Mouse (Mus musculus) liver, embryonic 13.5 days (tissue): ENCODE results near the gene Sirpb1b. TPM values are rescaled to one million over a fixed set of nuclear protein-coding genes. Genes with fewer than 3 reads are reported as not detected.
"Not testable (repeated sequence)": the region's sequence is repeated elsewhere in the genome, so short reads cannot be mapped to it uniquely, and the experiment has no call there.

Experiments used
- ATAC-seq: fragments of 200-750 bp; cut with Nextera tagmentation; 2 replicates; pipeline ENCODE4 v1.8.0; 2017; ENCODE audit warnings: low read depth, mild to moderate bottlenecking, moderate number of reproducible peaks, moderate library complexity
- DNase-seq: peaks from one replicate; pipeline ENCODE4 v3.0.0; 2022
- H3K27ac ChIP-seq: fragments of 300-500 bp; sonication (generic); 2 replicates; pipeline ENCODE4 v1.5.1; 2015; ENCODE audit warnings: moderate library complexity, mild to moderate bottlenecking, inconsistent platforms
- H3K27me3 ChIP-seq: fragments of 300-500 bp; sonication (generic); 2 replicates; pipeline ENCODE4 v1.6.1; 2015; ENCODE audit warnings: mild to moderate bottlenecking, inconsistent platforms
- H3K36me3 ChIP-seq: fragments of 300-500 bp; sonication (generic); 2 replicates; pipeline ENCODE4 v1.6.1; 2015; ENCODE audit warnings: mild to moderate bottlenecking, inconsistent platforms
- H3K4me1 ChIP-seq: fragments of 300-500 bp; sonication (generic); replicated peaks from 2 replicates; pipeline ENCODE4 v1.6.1; 2015; ENCODE audit warnings: inconsistent platforms
- H3K4me2 ChIP-seq: fragments of 300-500 bp; sonication (generic); 2 replicates; pipeline ENCODE4 v1.6.1; 2015; ENCODE audit warnings: inconsistent platforms, mild to moderate bottlenecking, moderate library complexity
- H3K4me3 ChIP-seq: fragments of 300-500 bp; sonication (generic); replicated peaks from 2 replicates; pipeline ENCODE4 v1.5.1; 2015; ENCODE audit warnings: mild to moderate bottlenecking, inconsistent platforms
- H3K9ac ChIP-seq: fragments of 300-500 bp; sonication (generic); 2 replicates; pipeline ENCODE4 v1.6.1; 2015; ENCODE audit warnings: mild to moderate bottlenecking, inconsistent platforms
- H3K9me3 ChIP-seq: fragments of 300-500 bp; sonication (generic); replicated peaks from 2 replicates; pipeline ENCODE4 v1.6.1; 2016; ENCODE audit warnings: inconsistent platforms
- WGBS: fragments of 180-500 bp; shearing (Covaris S2); methylation state at CpG from one replicate; pipeline ENCODE4 v1.1.7; 2015; ENCODE audit not compliant: insufficient replicate concordance; 5-methylcytosine and 5-hydroxymethylcytosine counted together
- polyA plus RNA-seq: library from polyadenylated mRNA; unstranded; fragments of >200 nt; fragmentation: Nextera tagmentation; extraction: Ambion mirVana; gene quantifications from 2 replicates; pipeline ENCODE4 v1.2.1, GENCODE M21; 2015

The Sirpb1b gene
- polyA plus RNA-seq = not detected in 2 replicates

DNA sequence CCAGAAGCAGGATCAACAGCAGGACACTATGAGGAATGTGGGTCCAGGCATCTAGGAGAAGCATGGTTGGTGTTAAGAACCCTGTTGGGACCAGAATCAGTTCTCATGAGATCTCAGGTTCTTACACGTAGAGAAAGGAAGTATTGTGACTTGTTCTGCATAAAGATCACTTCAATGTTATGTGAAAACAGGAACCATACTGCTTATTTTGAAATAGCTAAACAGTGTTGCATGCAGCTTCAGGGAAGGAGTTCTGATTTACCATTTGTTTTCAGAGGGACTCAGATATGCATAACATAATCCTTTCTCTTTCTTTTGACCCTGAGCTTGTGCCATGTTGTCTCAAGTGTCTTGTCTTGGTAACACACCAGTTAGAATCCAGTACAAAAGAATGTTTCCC is at the start of gene Sirpb1b:
Gene Sirpb1b, minus strand, starts transcription at position 179 of the 400 bp plus-strand sequence.
- H3K4me3 ChIP-seq, H3K4me2 ChIP-seq, H3K9me3 ChIP-seq, H3K36me3 ChIP-seq, H3K9ac ChIP-seq, DNase-seq, H3K27ac ChIP-seq, H3K4me1 ChIP-seq, H3K27me3 ChIP-seq, ATAC-seq: not testable (repeated sequence)
- 30% methylated on average over 1 of the region's 1 CpGs for WGBS

DNA sequence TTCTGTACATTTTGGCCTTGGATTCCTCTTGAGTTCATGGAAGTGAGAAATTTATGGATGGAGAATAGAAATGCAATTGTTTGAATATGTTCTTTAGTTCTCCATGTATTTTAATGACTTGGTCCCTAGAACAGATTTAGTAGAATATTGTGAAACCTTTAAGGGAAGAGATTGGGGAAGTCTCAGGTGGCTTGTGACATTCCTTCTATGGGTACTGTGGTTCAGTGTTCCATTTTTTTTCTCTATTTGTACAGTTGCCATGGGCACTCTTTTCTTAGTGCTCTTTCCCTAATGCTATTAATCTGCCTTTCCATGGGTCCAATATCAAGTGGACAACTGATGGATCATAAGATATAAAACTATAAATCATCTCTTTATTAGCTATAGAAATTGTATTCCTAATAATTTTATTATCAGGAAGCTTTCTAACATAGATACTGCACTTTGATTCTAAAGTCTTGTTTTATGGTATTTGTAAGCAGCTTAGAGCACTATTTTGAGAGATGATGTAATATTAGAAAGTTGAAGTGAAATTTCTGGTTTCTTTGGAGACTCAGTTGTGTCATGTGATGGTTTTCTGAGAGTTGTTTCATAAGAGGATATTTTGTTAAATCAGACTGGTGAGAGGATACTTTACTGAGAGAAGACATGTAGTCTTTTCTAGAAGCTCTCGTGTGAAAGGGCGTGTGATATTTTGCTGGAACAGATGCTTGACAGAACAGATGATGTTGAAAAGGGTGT is 15.7 kb upstream of the Sirpb1b start:
- not testable (repeated sequence) for H3K27ac ChIP-seq, DNase-seq, H3K4me2 ChIP-seq, H3K27me3 ChIP-seq, H3K4me1 ChIP-seq, H3K9me3 ChIP-seq, H3K9ac ChIP-seq, H3K4me3 ChIP-seq, H3K36me3 ChIP-seq, ATAC-seq
- 64% methylated on average over 2 of the region's 2 CpGs for WGBS

- peaks cover 10% of the 10 kb centered on the region; the same call in 1 of the 2 replicates for H3K9me3 ChIP-seq
- not testable (repeated sequence) for H3K27me3 ChIP-seq, DNase-seq, H3K4me2 ChIP-seq, ATAC-seq, H3K9ac ChIP-seq, H3K36me3 ChIP-seq, H3K4me3 ChIP-seq, H3K4me1 ChIP-seq, H3K27ac ChIP-seq
- 45% methylated on average over 1 of the region's 1 CpGs for WGBS
Measured at GRCm38 (mm10) chr3:15586665-15587064, 11.8 kb upstream of the Sirpb1b start.

GRCm38 (mm10) chr3:15583452-15583851 is 8.6 kb upstream of the Sirpb1b start:
- Histone ChIP-seq H3K36me3 (no peaks in the 10 kb centered on the region), H3K4me2 (no peak overlapping the region), H3K9ac (no peak overlapping the region), H3K9me3 (peaks cover 10% of the 10 kb centered on the region; the same call in 1 of the 2 replicates), H3K4me3 (no peak overlapping the region), H3K27ac (no peak overlapping the region), H3K4me1 (no peaks in the 10 kb centered on the region), H3K27me3 (no peaks in the 10 kb centered on the region)
- 65% methylated on average over 1 of the region's 1 CpGs for WGBS
- DNase-seq (no peak), ATAC-seq (no peak)

DNA sequence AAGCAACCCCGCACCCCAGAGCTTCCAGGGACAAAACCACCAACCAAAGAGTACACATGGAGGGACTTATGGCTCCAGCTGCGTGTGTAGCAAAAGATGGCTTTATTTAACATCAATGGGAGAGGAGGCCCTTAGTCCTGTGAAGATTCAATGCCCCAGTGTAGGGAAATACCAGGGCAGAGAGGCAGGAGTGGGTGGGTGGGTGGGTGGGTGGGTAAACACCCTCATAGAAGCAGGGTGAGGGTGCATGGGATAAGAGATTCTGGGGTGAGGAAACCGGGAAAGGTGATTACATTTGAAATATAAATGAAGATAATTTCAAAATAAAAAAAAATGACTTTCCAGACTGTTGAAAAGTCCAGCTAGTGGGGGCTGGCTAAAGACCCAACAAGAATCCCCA is 8.1 kb upstream of the Sirpb1b start:
- not testable (repeated sequence) for H3K27me3 ChIP-seq, ATAC-seq, H3K4me1 ChIP-seq, H3K36me3 ChIP-seq, H3K4me2 ChIP-seq, DNase-seq, H3K27ac ChIP-seq, H3K9ac ChIP-seq, H3K4me3 ChIP-seq
- WGBS = 59% methylated on average over 3 of the region's 3 CpGs
- peaks cover 10% of the 10 kb centered on the region; the same call in 1 of the 2 replicates for H3K9me3 ChIP-seq

DNA sequence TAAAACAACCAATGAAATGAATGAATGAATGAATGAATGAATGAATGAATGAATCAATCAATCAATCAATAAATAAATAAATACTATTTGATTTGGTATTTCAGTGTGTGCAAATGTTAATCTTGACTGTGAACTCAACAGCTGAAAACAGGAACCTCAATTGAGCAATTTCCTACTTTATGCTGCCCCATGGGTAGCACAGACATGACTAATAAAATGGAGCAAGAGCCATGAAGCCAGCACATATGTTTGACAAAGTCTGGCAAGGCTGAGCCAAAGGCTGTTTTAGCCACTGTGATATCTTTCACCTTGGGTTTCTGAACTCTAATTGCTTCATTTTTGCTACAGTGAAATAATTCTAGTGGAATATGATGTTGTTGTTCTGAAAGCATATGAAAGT is 1.6 kb upstream of the Sirpb1b start:
- DNase-seq, H3K27ac ChIP-seq, ATAC-seq, H3K4me2 ChIP-seq, H3K4me1 ChIP-seq, H3K9me3 ChIP-seq, H3K36me3 ChIP-seq, H3K9ac ChIP-seq, H3K27me3 ChIP-seq, H3K4me3 ChIP-seq: not testable (repeated sequence)

- no peak overlapping the region for H3K4me3 ChIP-seq
- no peak overlapping the region for H3K27ac ChIP-seq
- H3K4me1 ChIP-seq = no peaks in the 10 kb centered on the region
- H3K9ac ChIP-seq = no peak overlapping the region
- no peaks in the 10 kb centered on the region for H3K9me3 ChIP-seq
- DNase-seq = no peak
- no peak overlapping the region for H3K4me2 ChIP-seq
- no peaks in the 10 kb centered on the region for H3K36me3 ChIP-seq
- no peaks in the 10 kb centered on the region for H3K27me3 ChIP-seq
- ATAC-seq = no peak
Measured at GRCm38 (mm10) chr3:15528589-15528988, 46.3 kb downstream of the Sirpb1b start.

DNA sequence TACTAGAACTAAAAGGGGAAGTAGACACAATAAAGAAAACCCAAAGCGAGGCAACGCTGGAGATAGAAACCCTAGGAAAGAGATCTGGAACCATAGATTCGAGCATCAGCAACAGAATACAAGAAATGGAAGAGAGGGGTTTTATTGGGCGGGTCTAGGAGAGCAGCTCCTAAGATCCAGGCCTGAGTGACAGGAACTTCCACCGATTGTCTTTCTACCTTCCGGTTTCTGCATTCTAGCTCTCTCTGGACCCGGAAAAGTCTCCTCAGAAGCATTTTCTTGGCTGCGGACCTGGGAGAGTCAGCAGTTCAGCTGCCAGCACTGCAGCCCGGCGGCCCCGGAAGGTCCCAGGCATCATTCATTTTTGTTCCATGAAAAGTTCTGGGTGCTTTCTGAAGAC is 61.3 kb downstream of the Sirpb1b start:
- H3K36me3 ChIP-seq, H3K27ac ChIP-seq, DNase-seq, ATAC-seq, H3K9me3 ChIP-seq, H3K27me3 ChIP-seq, H3K4me3 ChIP-seq, H3K9ac ChIP-seq, H3K4me2 ChIP-seq, H3K4me1 ChIP-seq: not testable (repeated sequence)
- WGBS = 68% methylated on average over 10 of the region's 11 CpGs

DNA sequence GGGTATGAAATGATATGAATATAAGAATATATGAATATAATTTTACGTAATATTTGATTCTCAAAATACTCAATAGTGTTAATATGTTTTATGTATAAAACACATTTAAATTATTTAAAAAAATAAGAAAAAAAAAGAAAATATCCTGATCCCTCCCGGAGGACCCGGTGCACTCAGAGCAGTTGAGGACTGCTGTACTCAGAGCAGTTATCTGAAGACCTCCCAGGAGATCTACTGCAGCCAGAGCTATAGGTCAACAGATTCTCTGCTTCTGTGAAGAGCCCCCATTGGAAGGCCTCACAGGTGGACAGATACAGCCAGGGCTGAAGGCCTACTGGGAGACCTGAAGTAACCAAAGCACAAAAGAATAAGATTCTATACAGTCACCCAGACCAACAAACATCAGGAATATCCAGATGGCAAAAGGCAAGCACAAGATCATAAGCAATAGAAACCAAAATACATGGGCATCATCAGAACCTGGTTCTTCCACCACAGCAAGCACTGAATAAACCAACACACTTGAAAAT is 67.0 kb downstream of the Sirpb1b start:
- H3K9me3 ChIP-seq = not testable (repeated sequence)
- WGBS = 69% methylated on average over 3 of the region's 3 CpGs

GRCm38 (mm10) chr3:15474831-15475230 is 100.0 kb downstream of the Sirpb1b start:
- not testable (repeated sequence) for H3K9me3 ChIP-seq, H3K4me1 ChIP-seq, H3K4me3 ChIP-seq, H3K4me2 ChIP-seq, H3K27me3 ChIP-seq, H3K9ac ChIP-seq, ATAC-seq, H3K27ac ChIP-seq, H3K36me3 ChIP-seq, DNase-seq
- WGBS = 36% methylated on average over 2 of the region's 2 CpGs

More for the DNA sequence above, 67.0 kb downstream of the Sirpb1b start:
- DNase-seq, H3K36me3 ChIP-seq, H3K9ac ChIP-seq, ATAC-seq, H3K4me2 ChIP-seq, H3K27me3 ChIP-seq, H3K4me3 ChIP-seq, H3K4me1 ChIP-seq, H3K27ac ChIP-seq: not testable (repeated sequence)

DNA sequence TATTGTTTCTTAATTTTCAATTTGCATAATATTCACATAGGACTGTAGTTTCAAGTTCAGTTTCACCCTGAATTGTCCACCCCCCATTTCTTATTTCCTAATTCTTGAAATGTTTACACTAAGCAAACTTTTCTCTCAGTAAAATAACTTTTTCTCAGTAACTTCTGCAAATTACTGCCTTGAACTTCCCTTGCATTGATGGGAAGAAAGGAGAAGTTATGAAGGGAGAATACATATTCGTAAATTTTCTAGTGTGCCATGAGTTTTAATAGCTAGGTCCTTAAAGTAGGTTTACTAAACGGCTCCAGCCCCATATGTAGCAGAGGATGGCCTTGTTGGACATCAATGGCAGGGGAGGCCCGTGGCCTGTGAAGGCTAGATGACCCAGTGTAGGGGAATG is 104.7 kb downstream of the Sirpb1b start:
- 50% methylated on average over 1 of the region's 3 CpGs for WGBS
- H3K4me1 ChIP-seq, DNase-seq, H3K4me2 ChIP-seq, H3K27ac ChIP-seq, H3K9me3 ChIP-seq, ATAC-seq, H3K4me3 ChIP-seq, H3K27me3 ChIP-seq, H3K36me3 ChIP-seq, H3K9ac ChIP-seq: not testable (repeated sequence)
